ENCODE assay signal across 8 mouse cellular contexts in the genomic region with DNA sequence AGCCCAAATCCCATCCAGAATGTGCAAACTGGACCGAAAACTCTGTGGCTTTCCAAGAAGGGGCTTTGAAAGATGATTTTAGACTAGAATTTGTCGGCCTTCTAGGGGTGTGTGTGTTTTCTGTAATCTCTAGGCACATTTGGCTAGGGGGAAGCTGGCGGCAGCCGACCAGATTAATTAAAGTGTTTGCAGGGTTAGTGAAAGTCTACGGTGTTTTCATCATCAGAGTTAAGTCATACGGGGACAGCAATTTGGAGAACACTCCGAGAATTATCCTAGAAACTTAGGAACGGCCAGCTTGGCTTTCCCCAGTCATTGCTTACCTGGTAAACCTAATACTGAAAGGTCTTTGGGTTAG.
A peak's percentile ranks its signal among the peaks of the same experiment; 100 is the strongest.
DNase-seq lines count a peak whose midpoint lies in the region; ATAC-seq lines count a peak whose summit lies in the region.

No protein-coding gene starts in this region.

- no peaks in the 10 kb centered on the region for H3K36me3 ChIP-seq in kidney, embryonic 16.5 days (ENCODE audit: insufficient read depth, low read length)
- no peaks in the 10 kb centered on the region for H3K36me3 ChIP-seq in embryonic facial prominence, embryonic 12.5 days
- no peaks in the 10 kb centered on the region for H3K36me3 ChIP-seq in heart, embryonic 13.5 days
- no peaks in the 10 kb centered on the region for H3K36me3 ChIP-seq in limb, embryonic 15.5 days

- peaks cover 10% of the 10 kb centered on the region; the same call in 1 of the 2 replicates for H3K4me1 ChIP-seq in kidney, embryonic 16.5 days (ENCODE audit: insufficient read depth, low read length)
- peaks cover 12% of the 10 kb centered on the region; the same call in 1 of the 2 replicates for H3K4me1 ChIP-seq in embryonic facial prominence, embryonic 12.5 days
- peaks cover 13% of the 10 kb centered on the region for H3K4me1 ChIP-seq in heart, embryonic 13.5 days
- peaks cover 22% of the 10 kb centered on the region for H3K4me1 ChIP-seq in limb, embryonic 15.5 days

- peak overlapping the region; percentile 80; the same call in 1 of the 2 replicates for H3K27ac ChIP-seq in kidney, embryonic 16.5 days (ENCODE audit: low read length)
- peak overlapping the region; percentile 79 for H3K27ac ChIP-seq in embryonic facial prominence, embryonic 12.5 days
- peak overlapping the region; percentile 71 for H3K27ac ChIP-seq in heart, embryonic 13.5 days (replicated peaks)
- H3K27ac ChIP-seq in limb, embryonic 15.5 days = peak overlapping the region; percentile 74

- ATAC-seq in kidney, embryonic 16.5 days (ENCODE audit: low FRiP score, low TSS enrichment) = no peak
- no peak for ATAC-seq in embryonic facial prominence, embryonic 12.5 days (ENCODE audit: insufficient number of reproducible peaks, insufficient read depth, low FRiP score, low TSS enrichment)
- no peak for ATAC-seq in heart, embryonic 13.5 days (ENCODE audit: extremely low read depth, insufficient number of reproducible peaks, low FRiP score, low TSS enrichment)
- ATAC-seq in limb, embryonic 15.5 days (ENCODE audit: insufficient number of reproducible peaks, low FRiP score, low TSS enrichment, low read depth) = no peak

- no peak overlapping the region for H3K4me2 ChIP-seq in kidney, embryonic 16.5 days (replicated peaks; ENCODE audit: low read depth, low read length)
- H3K4me2 ChIP-seq in embryonic facial prominence, embryonic 12.5 days (replicated peaks) = no peak overlapping the region
- peak overlapping the region; percentile 44 for H3K4me2 ChIP-seq in heart, embryonic 13.5 days
- no peak overlapping the region for H3K4me2 ChIP-seq in limb, embryonic 15.5 days

- H3K9me3 ChIP-seq in kidney, embryonic 16.5 days (ENCODE audit: low read length) = no peaks in the 10 kb centered on the region
- H3K9me3 ChIP-seq in embryonic facial prominence, embryonic 12.5 days = no peaks in the 10 kb centered on the region
- H3K9me3 ChIP-seq in heart, embryonic 13.5 days = no peaks in the 10 kb centered on the region
- no peaks in the 10 kb centered on the region for H3K9me3 ChIP-seq in limb, embryonic 15.5 days

- DNase-seq in kidney, adult 9 months = no peak
- DNase-seq in cerebellum, postnatal 4 days (ENCODE audit: low spot score in 2 of 2) = no peak
- DNase-seq in yolk sac, embryonic 10.5 days (ENCODE audit: low spot score) = no peak
- no peak for DNase-seq in embryo, embryonic 9.5 days (ENCODE audit: extremely low spot score)

- 67% methylated on average over 8 of the region's 8 CpGs for WGBS in kidney, embryonic 16.5 days
- 52% methylated on average over 8 of the region's 8 CpGs for WGBS in embryonic facial prominence, embryonic 12.5 days
- 56% methylated on average over 8 of the region's 8 CpGs for WGBS in heart, embryonic 13.5 days
- WGBS in limb, embryonic 15.5 days = 50% methylated on average over 8 of the region's 8 CpGs

- H3K9ac ChIP-seq in kidney, embryonic 16.5 days (replicated peaks; ENCODE audit: low read length) = no peak overlapping the region
- H3K9ac ChIP-seq in embryonic facial prominence, embryonic 12.5 days = no peak overlapping the region
- H3K9ac ChIP-seq in heart, embryonic 13.5 days = no peak overlapping the region
- no peak overlapping the region for H3K9ac ChIP-seq in limb, embryonic 15.5 days

- H3K27me3 ChIP-seq in kidney, embryonic 16.5 days (ENCODE audit: insufficient read depth, low read length) = no peaks in the 10 kb centered on the region
- H3K27me3 ChIP-seq in embryonic facial prominence, embryonic 12.5 days = no peaks in the 10 kb centered on the region
- H3K27me3 ChIP-seq in heart, embryonic 13.5 days (replicated peaks) = no peaks in the 10 kb centered on the region
- no peaks in the 10 kb centered on the region for H3K27me3 ChIP-seq in limb, embryonic 15.5 days

- no peak overlapping the region for H3K4me3 ChIP-seq in kidney, embryonic 16.5 days (ENCODE audit: low read length)
- H3K4me3 ChIP-seq in embryonic facial prominence, embryonic 12.5 days = no peak overlapping the region
- H3K4me3 ChIP-seq in heart, embryonic 13.5 days = no peak overlapping the region
- no peak overlapping the region for H3K4me3 ChIP-seq in limb, embryonic 15.5 days
